Mouse (Mus musculus) myocyte (in vitro differentiated cells): Measurements from ENCODE around the gene Zbtb25. TPM values are rescaled to one million over a fixed set of nuclear protein-coding genes. Genes with fewer than 3 reads are reported as not detected.

ENCODE experiments used
- H3K27me3 ChIP-seq: one replicate; pipeline ENCODE4 v1.6.1; 2011; ENCODE audit not compliant: control insufficient read depth, insufficient read depth, insufficient read length
- H3K36me3 ChIP-seq: one replicate; pipeline ENCODE4 v1.6.1; 2011; ENCODE audit not compliant: control insufficient read depth, insufficient read depth
- H3K4me2 ChIP-seq: one replicate; pipeline ENCODE4 v1.6.1; 2011; ENCODE audit warnings: low read depth, control low read depth
- H3K4me3 ChIP-seq: one replicate; pipeline ENCODE4 v1.5.1; 2011; ENCODE audit warnings: mild to moderate bottlenecking, control low read depth, moderate library complexity
- H3K79me2 ChIP-seq: one replicate; pipeline ENCODE4 v1.6.1; 2011; ENCODE audit not compliant: control insufficient read depth, insufficient read depth
- H3ac ChIP-seq: one replicate; pipeline ENCODE4 v1.6.1; 2011; ENCODE audit not compliant: control insufficient read depth, insufficient read length
- CEBPB ChIP-seq: IDR thresholded peaks from 2 replicates; pipeline ENCODE4 v1.6.1; 2011; ENCODE audit warnings: mild to moderate bottlenecking, moderate library complexity; ENCODE audit not compliant: poor library complexity, insufficient read depth, severe bottlenecking
- E2F4 ChIP-seq: IDR thresholded peaks from one replicate; pipeline ENCODE4 v1.6.1; 2011; ENCODE audit warnings: mild to moderate bottlenecking, control low read depth, moderate library complexity; ENCODE audit not compliant: insufficient read depth
- MAX ChIP-seq: IDR thresholded peaks from one replicate; pipeline ENCODE4 v1.6.1; 2011; ENCODE audit warnings: low read depth, mild to moderate bottlenecking, control low read depth
- MYOD1 ChIP-seq, 3 experiments: IDR thresholded peaks; one replicate each; pipeline ENCODE4 v1.6.1; 2011; ENCODE audit warnings: control low read depth in 2 of 3, low read depth in 2 of 3, mild to moderate bottlenecking in 2 of 3, moderate library complexity in 1 of 3; ENCODE audit not compliant: insufficient read length in 2 of 3, control insufficient read depth in 1 of 3
- MYOG ChIP-seq, 3 experiments: IDR thresholded peaks; one replicate each; pipeline ENCODE4 v1.6.1; 2011; ENCODE audit warnings: control low read depth in 2 of 3, low read depth in 2 of 3, mild to moderate bottlenecking in 2 of 3; ENCODE audit not compliant: insufficient read length in 2 of 3, control insufficient read depth in 1 of 3, insufficient read depth in 1 of 3
- POLR2A ChIP-seq: IDR thresholded peaks from one replicate; pipeline ENCODE4 v1.6.1; 2011; ENCODE audit warnings: low read depth, mild to moderate bottlenecking, control low read depth, moderate library complexity; ENCODE audit not compliant: insufficient read length
- POLR2AphosphoS2 ChIP-seq: IDR thresholded peaks from one replicate; pipeline ENCODE4 v1.6.1; 2011; ENCODE audit warnings: low read depth, control low read depth; ENCODE audit not compliant: insufficient read length
- REST ChIP-seq: IDR thresholded peaks from one replicate; pipeline ENCODE4 v1.6.1; 2011; ENCODE audit warnings: mild to moderate bottlenecking, control low read depth, moderate library complexity; ENCODE audit not compliant: insufficient read depth, insufficient read length
- SRF ChIP-seq: IDR thresholded peaks from one replicate; pipeline ENCODE4 v1.6.1; 2011; ENCODE audit warnings: low read depth; ENCODE audit not compliant: control insufficient read depth, insufficient read length
- TCF12 ChIP-seq: IDR thresholded peaks from one replicate; pipeline ENCODE4 v1.6.1; 2011; ENCODE audit warnings: mild to moderate bottlenecking, control low read depth; ENCODE audit not compliant: poor library complexity, insufficient read depth, severe bottlenecking
- TCF3 ChIP-seq: IDR thresholded peaks from one replicate; pipeline ENCODE4 v1.6.1; 2011; ENCODE audit warnings: low read depth, control low read depth; ENCODE audit not compliant: insufficient read length
- USF1 ChIP-seq: IDR thresholded peaks from one replicate; pipeline ENCODE4 v1.6.1; 2011; ENCODE audit warnings: low read depth, mild to moderate bottlenecking, control low read depth, moderate library complexity
- polyA plus RNA-seq: library from polyadenylated mRNA; unstranded; fragments of >200 nt; fragmentation: generic; extraction: Trizol; gene quantifications from one replicate; pipeline ENCODE4 v1.2.1, GENCODE M21; 2012; ENCODE audit warnings: missing spikeins

The Zbtb25 gene
- 6.1 TPM for polyA plus RNA-seq

- Histone ChIP-seq H3K27me3 (no peaks in the 10 kb centered on the region), H3K36me3 (no peaks in the 10 kb centered on the region), H3K4me2 (peak within 1 kb of the TSS; percentile 86), H3K4me3 (peak within 1 kb of the TSS; percentile 46), H3ac (peak within 1 kb of the TSS; percentile 86), H3K79me2 (peaks cover 70% of the 10 kb centered on the region)
- TF ChIP-seq POLR2AphosphoS2 (peak; percentile 86), CEBPB (no peak), E2F4 (no peak), MYOG (IDR thresholded peaks at IDR 0.05; ENCODE audit: control insufficient read depth in 1 of 3, insufficient read depth in 1 of 3, insufficient read length in 2 of 3, low read depth in 2 of 3) (peak in 1 of 3 experiments; percentile 33), MAX (no peak), REST (no peak), USF1 (peak; percentile 76), TCF12 (no peak), SRF (no peak), MYOD1 (IDR thresholded peaks at IDR 0.05; ENCODE audit: control insufficient read depth in 1 of 3, insufficient read length in 2 of 3, low read depth in 2 of 3) (peak in 1 of 3 experiments; percentile 52), POLR2A (peak; percentile 62), TCF3 (no peak)
Measured at GRCm38 (mm10) chr12:76369206-76369977, at the start of gene Zbtb25. Zbtb25 (minus strand) TSS chr12:76369602.

DNA sequence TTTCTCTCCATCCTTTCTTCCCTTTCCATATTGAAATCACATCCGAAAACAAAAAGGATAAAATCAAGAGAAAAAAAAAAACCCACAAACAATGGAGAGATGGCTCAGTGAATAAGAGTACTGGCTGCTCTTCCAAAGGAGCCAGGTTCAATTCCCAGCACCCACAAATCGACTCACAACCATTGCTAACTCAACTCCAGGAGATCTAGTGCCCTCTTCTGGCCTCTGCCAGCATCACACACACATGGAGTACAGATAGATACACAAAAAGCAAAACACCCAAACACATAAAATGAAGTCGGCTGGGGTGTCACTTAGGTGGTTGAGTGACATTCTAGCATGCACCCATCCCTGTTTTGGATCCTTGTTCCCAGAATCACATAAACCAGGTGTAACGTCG, 48.9 kb upstream of the Zbtb25 start:
- no peak overlapping the region for H3K4me3 ChIP-seq
- H3ac ChIP-seq, result no peak overlapping the region
- no peaks in the 10 kb centered on the region for H3K27me3 ChIP-seq
- no peaks in the 10 kb centered on the region for H3K36me3 ChIP-seq
- no peak for TF ChIP-seq E2F4
- TF ChIP-seq CEBPB, result no peak
- TF ChIP-seq REST, result no peak
- TF ChIP-seq MYOD1 (IDR thresholded peaks at IDR 0.05; ENCODE audit: control insufficient read depth in 1 of 3, insufficient read length in 2 of 3, low read depth in 2 of 3), result no peak
- TF ChIP-seq POLR2A, result no peak
- TF ChIP-seq MYOG (IDR thresholded peaks at IDR 0.05; ENCODE audit: control insufficient read depth in 1 of 3, insufficient read depth in 1 of 3, insufficient read length in 2 of 3, low read depth in 2 of 3), result no peak
- no peak for TF ChIP-seq MAX
- no peak for TF ChIP-seq TCF12
- TF ChIP-seq USF1, result no peak
- TF ChIP-seq SRF, result no peak
- TF ChIP-seq TCF3, result no peak
- TF ChIP-seq POLR2AphosphoS2, result no peak
- no peaks in the 10 kb centered on the region for H3K79me2 ChIP-seq
- no peak overlapping the region for H3K4me2 ChIP-seq

DNA sequence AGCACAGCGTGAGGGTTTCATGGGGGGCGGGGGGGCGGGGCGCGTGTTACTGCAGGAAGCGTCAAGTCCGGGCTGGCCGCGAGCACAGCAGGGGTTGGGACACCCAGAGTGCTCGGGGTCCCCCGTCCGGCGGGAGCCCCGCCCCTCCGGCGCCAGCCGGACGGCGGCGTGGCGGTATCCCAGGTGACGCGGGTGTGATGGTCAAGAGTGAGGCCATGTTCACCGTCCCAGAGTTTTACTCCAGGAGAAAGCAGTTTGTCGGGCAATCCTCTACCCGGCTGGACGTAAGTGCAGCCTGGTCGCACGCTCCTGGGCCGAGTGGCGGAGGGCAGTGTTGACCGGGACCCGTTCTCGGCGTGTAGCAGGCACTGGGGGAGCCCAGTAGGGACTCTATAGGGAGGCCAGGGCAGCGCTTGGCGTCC, 48.0 kb upstream of the Zbtb25 start, which contains the start of gene Ppp1r36:
Gene Ppp1r36, plus strand, starts transcription at position 106 of the 422 bp plus-strand sequence.
- Histone ChIP-seq H3K4me2 (no peak within 1 kb of the TSS), H3K4me3 (no peak within 1 kb of the TSS), H3ac (no peak within 1 kb of the TSS), H3K27me3 (no peaks in the 10 kb centered on the region), H3K36me3 (no peaks in the 10 kb centered on the region), H3K79me2 (no peaks in the 10 kb centered on the region)
- TF ChIP-seq POLR2AphosphoS2 (no peak), MAX (no peak), MYOG (IDR thresholded peaks at IDR 0.05; ENCODE audit: control insufficient read depth in 1 of 3, insufficient read depth in 1 of 3, insufficient read length in 2 of 3, low read depth in 2 of 3) (no peak), USF1 (no peak), SRF (no peak), POLR2A (no peak), TCF3 (no peak), E2F4 (no peak), REST (no peak), TCF12 (no peak), CEBPB (no peak), MYOD1 (IDR thresholded peaks at IDR 0.05; ENCODE audit: control insufficient read depth in 1 of 3, insufficient read length in 2 of 3, low read depth in 2 of 3) (no peak)

DNA sequence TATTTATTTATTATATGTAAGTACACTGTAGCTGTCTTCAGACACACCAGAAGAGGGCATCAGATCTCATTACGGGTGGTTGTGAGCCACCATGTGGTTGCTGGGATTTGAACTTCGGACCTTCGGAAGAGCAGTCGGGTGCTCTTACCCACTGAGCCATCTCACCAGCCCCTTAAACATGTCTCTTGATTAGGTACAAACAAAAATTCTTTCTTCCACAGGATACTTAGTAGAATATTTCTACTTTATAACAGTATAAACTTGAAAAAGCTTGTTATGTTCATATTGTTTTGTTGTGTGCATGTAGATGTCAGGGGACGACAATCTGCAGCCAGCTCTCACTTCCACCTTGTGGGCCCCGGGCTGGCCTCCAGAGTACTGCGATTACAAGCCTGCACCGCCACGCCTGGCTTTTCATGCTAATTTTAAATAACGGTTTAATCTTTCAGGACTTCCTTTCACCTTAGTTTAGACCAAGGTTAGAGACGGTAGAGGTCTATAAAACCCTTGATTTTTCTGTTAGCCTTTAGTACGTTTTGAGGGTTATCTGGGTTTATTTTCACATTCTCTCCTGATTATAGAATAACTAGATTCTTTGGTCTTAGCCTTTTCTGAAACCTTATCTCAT, 46.1 kb upstream of the Zbtb25 start:
- TF ChIP-seq MAX (no peak), MYOG (IDR thresholded peaks at IDR 0.05; ENCODE audit: control insufficient read depth in 1 of 3, insufficient read depth in 1 of 3, insufficient read length in 2 of 3, low read depth in 2 of 3) (no peak), CEBPB (no peak), MYOD1 (IDR thresholded peaks at IDR 0.05; ENCODE audit: control insufficient read depth in 1 of 3, insufficient read length in 2 of 3, low read depth in 2 of 3) (no peak), TCF3 (no peak), POLR2A (no peak), REST (no peak), E2F4 (no peak), SRF (no peak), USF1 (no peak), TCF12 (no peak), POLR2AphosphoS2 (no peak)
- Histone ChIP-seq H3K36me3 (no peaks in the 10 kb centered on the region), H3K4me3 (no peak overlapping the region), H3K27me3 (no peaks in the 10 kb centered on the region), H3ac (no peak overlapping the region), H3K79me2 (no peaks in the 10 kb centered on the region), H3K4me2 (no peak overlapping the region)
